Mouse (Mus musculus): ENCODE data around the gene Slc38a6. TPM values are rescaled to one million over a fixed set of nuclear protein-coding genes. Genes with fewer than 3 reads are reported as not detected.
A peak's percentile ranks its signal among the peaks of the same experiment; 100 is the strongest.

Gene Slc38a6
- polyA plus RNA-seq, 1 experiment from 2014 or later = 4.4 TPM

GRCm38 (mm10) chr12:73401520-73402130, 115.0 kb downstream of the Slc38a6 start:
- Histone ChIP-seq H3K36me3 (replicated peaks; ENCODE audit: insufficient read depth, low read length) (no peaks in the 10 kb centered on the region), H3K9ac (replicated peaks) (no peak overlapping the region), H3K4me3 (ENCODE audit: low read depth, low read length) (no peak overlapping the region), H3K4me2 (ENCODE audit: low read depth, low read length) (no peak overlapping the region), H3K9me3 (ENCODE audit: low read length) (no peaks in the 10 kb centered on the region), H3K27ac (ENCODE audit: low read depth) (no peak overlapping the region), H3K4me1 (ENCODE audit: insufficient read depth) (no peaks in the 10 kb centered on the region), H3K27me3 (ENCODE audit: insufficient read depth, low read length) (no peaks in the 10 kb centered on the region)
- DNase-seq (no peak), ATAC-seq (peak; percentile 36; the same call in 1 of the 2 replicates)
- 61% methylated on average over 3 of the region's 3 CpGs for WGBS (ENCODE audit: insufficient replicate concordance)
- TF ChIP-seq EP300 (IDR thresholded peaks at IDR 0.05; ENCODE audit: low read depth) (no peak), CTCF (IDR thresholded peaks at IDR 0.05; ENCODE audit: low read depth) (no peak)

- no peak for ATAC-seq
- H3K4me2 ChIP-seq (ENCODE audit: low read depth, low read length) = no peak overlapping the region
- no peak for TF ChIP-seq CTCF (IDR thresholded peaks at IDR 0.05; ENCODE audit: low read depth)
- TF ChIP-seq EP300 (IDR thresholded peaks at IDR 0.05; ENCODE audit: low read depth) = no peak
- 77% methylated on average over 5 of the region's 5 CpGs for WGBS (ENCODE audit: insufficient replicate concordance)
- no peak overlapping the region for H3K27ac ChIP-seq (ENCODE audit: low read depth)
- H3K4me1 ChIP-seq (ENCODE audit: insufficient read depth) = no peaks in the 10 kb centered on the region
- H3K9me3 ChIP-seq (ENCODE audit: low read length) = no peaks in the 10 kb centered on the region
- DNase-seq = no peak
- no peaks in the 10 kb centered on the region for H3K27me3 ChIP-seq (ENCODE audit: insufficient read depth, low read length)
- no peak overlapping the region for H3K4me3 ChIP-seq (ENCODE audit: low read depth, low read length)
- no peak overlapping the region for H3K9ac ChIP-seq (replicated peaks)
- no peaks in the 10 kb centered on the region for H3K36me3 ChIP-seq (replicated peaks; ENCODE audit: insufficient read depth, low read length)
These were observed 115.6 kb downstream of the Slc38a6 start for GRCm38 (mm10) chr12:73402137-73402712.

- no peak for DNase-seq
- Histone ChIP-seq H3K9ac (replicated peaks) (no peak overlapping the region), H3K4me1 (ENCODE audit: insufficient read depth) (no peaks in the 10 kb centered on the region), H3K9me3 (ENCODE audit: low read length) (no peaks in the 10 kb centered on the region), H3K4me3 (ENCODE audit: low read depth, low read length) (no peak overlapping the region), H3K36me3 (replicated peaks; ENCODE audit: insufficient read depth, low read length) (no peaks in the 10 kb centered on the region), H3K27me3 (ENCODE audit: insufficient read depth, low read length) (no peaks in the 10 kb centered on the region), H3K4me2 (ENCODE audit: low read depth, low read length) (no peak overlapping the region), H3K27ac (ENCODE audit: low read depth) (no peak overlapping the region)
- TF ChIP-seq CTCF (IDR thresholded peaks at IDR 0.05; ENCODE audit: low read depth) (no peak), EP300 (IDR thresholded peaks at IDR 0.05; ENCODE audit: low read depth) (no peak)
- no peak for ATAC-seq
- WGBS (ENCODE audit: insufficient replicate concordance) = 80% methylated on average over 11 of the region's 11 CpGs
These were observed 116.5 kb downstream of the Slc38a6 start for GRCm38 (mm10) chr12:73402851-73403665.

Other genes with a start within 250 kb of the Slc38a6 start
- 0.04 and 0.17 TPM in 2 replicates for gene Six1, start 232.9 kb upstream of the Slc38a6 start, polyA plus RNA-seq (2015; fragmentation: Nextera tagmentation; extraction: Ambion mirVana)
- not detected in 2 replicates for gene Six4, start 173.3 kb upstream of the Slc38a6 start, polyA plus RNA-seq (2015; fragmentation: Nextera tagmentation; extraction: Ambion mirVana)
- 8.6 and 8.9 TPM in 2 replicates for gene Mnat1, start 163.1 kb upstream of the Slc38a6 start, polyA plus RNA-seq (2015; fragmentation: Nextera tagmentation; extraction: Ambion mirVana)
- gene Trmt5, start 69 bp upstream of the Slc38a6 start, polyA plus RNA-seq (2015; fragmentation: Nextera tagmentation; extraction: Ambion mirVana) = 4.4 and 4.7 TPM in 2 replicates

Measured in liver, postnatal 0 days (tissue).